Mouse (Mus musculus): Measurements from ENCODE around the gene Pkhd1. TPM values are rescaled to one million over a fixed set of nuclear protein-coding genes. Genes with fewer than 3 reads are reported as not detected.

Pkhd1 gene
- polyA plus RNA-seq, 1 experiment, result not detected

- Histone ChIP-seq H3K9ac (ENCODE audit: low read depth, poor library complexity, severe bottlenecking) (no peak overlapping the region), H3K27ac (ENCODE audit: insufficient read depth, low read length) (no peak overlapping the region), H3K9me3 (replicated peaks; ENCODE audit: control insufficient read depth, insufficient read depth, low read length, poor library complexity, severe bottlenecking) (no peaks in the 10 kb centered on the region), H3K4me3 (ENCODE audit: low read depth, low read length) (no peak overlapping the region), H3K27me3 (ENCODE audit: control insufficient read depth, insufficient read depth, low read length, poor library complexity, severe bottlenecking) (no peaks in the 10 kb centered on the region), H3K36me3 (ENCODE audit: control insufficient read depth, insufficient read depth, low read length, poor library complexity, severe bottlenecking) (no peaks in the 10 kb centered on the region), H3K4me1 (ENCODE audit: control insufficient read depth, insufficient read depth, low read length) (no peaks in the 10 kb centered on the region)
- no peak for TF ChIP-seq CTCF (IDR thresholded peaks at IDR 0.05; ENCODE audit: low read depth, low read length)
- TF ChIP-seq POLR2A (IDR thresholded peaks at IDR 0.05; ENCODE audit: insufficient read depth, low read length), result no peak
- no peak for TF ChIP-seq EP300 (IDR thresholded peaks at IDR 0.05; ENCODE audit: insufficient read depth, low read depth, low read length)
These were observed 12.4 kb downstream of the Pkhd1 start for GRCm38 (mm10) chr1:20605489-20605888.

- Histone ChIP-seq H3K36me3 (ENCODE audit: control insufficient read depth, insufficient read depth, low read length, poor library complexity, severe bottlenecking) (no peaks in the 10 kb centered on the region), H3K4me3 (ENCODE audit: low read depth, low read length) (no peak overlapping the region), H3K9me3 (replicated peaks; ENCODE audit: control insufficient read depth, insufficient read depth, low read length, poor library complexity, severe bottlenecking) (no peaks in the 10 kb centered on the region), H3K9ac (ENCODE audit: low read depth, poor library complexity, severe bottlenecking) (no peak overlapping the region), H3K27ac (ENCODE audit: insufficient read depth, low read length) (no peak overlapping the region), H3K27me3 (ENCODE audit: control insufficient read depth, insufficient read depth, low read length, poor library complexity, severe bottlenecking) (no peaks in the 10 kb centered on the region), H3K4me1 (ENCODE audit: control insufficient read depth, insufficient read depth, low read length) (no peaks in the 10 kb centered on the region)
- TF ChIP-seq EP300 (IDR thresholded peaks at IDR 0.05; ENCODE audit: insufficient read depth, low read depth, low read length) (no peak), CTCF (IDR thresholded peaks at IDR 0.05; ENCODE audit: low read depth, low read length) (no peak), POLR2A (IDR thresholded peaks at IDR 0.05; ENCODE audit: insufficient read depth, low read length) (no peak)
These were observed 27.4 kb downstream of the Pkhd1 start for GRCm38 (mm10) chr1:20590488-20590887.

GRCm38 (mm10) chr1:20571469-20571868 is 46.4 kb downstream of the Pkhd1 start:
- no peaks in the 10 kb centered on the region for H3K4me1 ChIP-seq (ENCODE audit: control insufficient read depth, insufficient read depth, low read length)
- no peaks in the 10 kb centered on the region for H3K36me3 ChIP-seq (ENCODE audit: control insufficient read depth, insufficient read depth, low read length, poor library complexity, severe bottlenecking)
- H3K9me3 ChIP-seq (replicated peaks; ENCODE audit: control insufficient read depth, insufficient read depth, low read length, poor library complexity, severe bottlenecking), result no peaks in the 10 kb centered on the region
- H3K4me3 ChIP-seq (ENCODE audit: low read depth, low read length), result no peak overlapping the region
- H3K27me3 ChIP-seq (ENCODE audit: control insufficient read depth, insufficient read depth, low read length, poor library complexity, severe bottlenecking), result no peaks in the 10 kb centered on the region; the same call in 1 of the 2 replicates
- no peak for TF ChIP-seq CTCF (IDR thresholded peaks at IDR 0.05; ENCODE audit: low read depth, low read length)
- no peak for TF ChIP-seq POLR2A (IDR thresholded peaks at IDR 0.05; ENCODE audit: insufficient read depth, low read length)
- TF ChIP-seq EP300 (IDR thresholded peaks at IDR 0.05; ENCODE audit: insufficient read depth, low read depth, low read length), result no peak
- H3K9ac ChIP-seq (ENCODE audit: low read depth, poor library complexity, severe bottlenecking), result no peak overlapping the region
- no peak overlapping the region for H3K27ac ChIP-seq (ENCODE audit: insufficient read depth, low read length)

- TF ChIP-seq EP300 (IDR thresholded peaks at IDR 0.05; ENCODE audit: insufficient read depth, low read depth, low read length) (no peak), CTCF (IDR thresholded peaks at IDR 0.05; ENCODE audit: low read depth, low read length) (no peak), POLR2A (IDR thresholded peaks at IDR 0.05; ENCODE audit: insufficient read depth, low read length) (no peak)
These were observed 48.4 kb downstream of the Pkhd1 start for GRCm38 (mm10) chr1:20569430-20569829.

GRCm38 (mm10) chr1:20558443-20558842 is 59.4 kb downstream of the Pkhd1 start:
- Histone ChIP-seq H3K9me3 (replicated peaks; ENCODE audit: control insufficient read depth, insufficient read depth, low read length, poor library complexity, severe bottlenecking) (no peaks in the 10 kb centered on the region), H3K4me1 (ENCODE audit: control insufficient read depth, insufficient read depth, low read length) (no peaks in the 10 kb centered on the region), H3K27me3 (ENCODE audit: control insufficient read depth, insufficient read depth, low read length, poor library complexity, severe bottlenecking) (no peaks in the 10 kb centered on the region), H3K27ac (ENCODE audit: insufficient read depth, low read length) (no peak overlapping the region), H3K9ac (ENCODE audit: low read depth, poor library complexity, severe bottlenecking) (no peak overlapping the region), H3K4me3 (ENCODE audit: low read depth, low read length) (no peak overlapping the region), H3K36me3 (ENCODE audit: control insufficient read depth, insufficient read depth, low read length, poor library complexity, severe bottlenecking) (no peaks in the 10 kb centered on the region)
- TF ChIP-seq CTCF (IDR thresholded peaks at IDR 0.05; ENCODE audit: low read depth, low read length) (no peak), POLR2A (IDR thresholded peaks at IDR 0.05; ENCODE audit: insufficient read depth, low read length) (no peak), EP300 (IDR thresholded peaks at IDR 0.05; ENCODE audit: insufficient read depth, low read depth, low read length) (no peak)

More at GRCm38 (mm10) chr1:20569430-20569829, 48.4 kb downstream of the Pkhd1 start:
- H3K27me3 ChIP-seq (ENCODE audit: control insufficient read depth, insufficient read depth, low read length, poor library complexity, severe bottlenecking), result no peaks in the 10 kb centered on the region; the same call in 1 of the 2 replicates
- H3K36me3 ChIP-seq (ENCODE audit: control insufficient read depth, insufficient read depth, low read length, poor library complexity, severe bottlenecking), result no peaks in the 10 kb centered on the region
- no peak overlapping the region for H3K27ac ChIP-seq (ENCODE audit: insufficient read depth, low read length)
- H3K4me3 ChIP-seq (ENCODE audit: low read depth, low read length), result no peak overlapping the region
- H3K9ac ChIP-seq (ENCODE audit: low read depth, poor library complexity, severe bottlenecking), result no peak overlapping the region
- H3K4me1 ChIP-seq (ENCODE audit: control insufficient read depth, insufficient read depth, low read length), result no peaks in the 10 kb centered on the region
- H3K9me3 ChIP-seq (replicated peaks; ENCODE audit: control insufficient read depth, insufficient read depth, low read length, poor library complexity, severe bottlenecking), result no peaks in the 10 kb centered on the region

DNA sequence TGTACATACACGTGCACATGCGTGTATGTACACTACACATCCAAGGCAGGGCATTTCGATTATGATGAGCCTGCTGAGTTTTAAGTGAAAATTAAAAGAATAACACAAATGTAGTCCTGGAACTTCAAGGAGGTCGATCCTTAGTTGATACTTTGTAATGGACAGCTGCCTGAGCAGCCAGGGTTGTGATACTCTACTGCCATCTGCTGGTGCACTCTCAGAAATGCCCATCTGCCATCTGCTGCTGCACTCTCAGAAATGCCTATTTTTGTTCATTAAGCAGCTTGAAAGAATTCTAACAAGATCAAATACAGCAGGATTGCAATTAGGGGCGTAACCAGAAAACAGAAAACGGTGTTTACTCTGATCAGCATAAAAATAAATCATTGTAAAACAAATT is 63.5 kb downstream of the Pkhd1 start:
- TF ChIP-seq POLR2A (IDR thresholded peaks at IDR 0.05; ENCODE audit: insufficient read depth, low read length), result no peak
- TF ChIP-seq CTCF (IDR thresholded peaks at IDR 0.05; ENCODE audit: low read depth, low read length), result peak; percentile 84
- Histone ChIP-seq H3K27ac (ENCODE audit: insufficient read depth, low read length) (no peak overlapping the region), H3K4me3 (ENCODE audit: low read depth, low read length) (no peak overlapping the region), H3K36me3 (ENCODE audit: control insufficient read depth, insufficient read depth, low read length, poor library complexity, severe bottlenecking) (no peaks in the 10 kb centered on the region), H3K4me1 (ENCODE audit: control insufficient read depth, insufficient read depth, low read length) (no peaks in the 10 kb centered on the region), H3K27me3 (ENCODE audit: control insufficient read depth, insufficient read depth, low read length, poor library complexity, severe bottlenecking) (no peaks in the 10 kb centered on the region), H3K9me3 (replicated peaks; ENCODE audit: control insufficient read depth, insufficient read depth, low read length, poor library complexity, severe bottlenecking) (no peaks in the 10 kb centered on the region), H3K9ac (ENCODE audit: low read depth, poor library complexity, severe bottlenecking) (no peak overlapping the region)
